Mouse (Mus musculus) midbrain, embryonic 12.5 days (tissue): ENCODE results near the gene Pla2g3. TPM values are rescaled to one million over a fixed set of nuclear protein-coding genes. Genes with fewer than 3 reads are reported as not detected.

Experiments used
- ATAC-seq: fragments of 200-750 bp; cut with Nextera tagmentation; 2 replicates; pipeline ENCODE4 v1.8.0; 2017; ENCODE audit warnings: low read depth, moderate TSS enrichment, moderate library complexity; ENCODE audit not compliant: low FRiP score
- H3K27ac ChIP-seq: fragments of 300-500 bp; sonication (generic); replicated peaks from 2 replicates; pipeline ENCODE4 v1.5.1; 2016; ENCODE audit warnings: mild to moderate bottlenecking
- H3K27me3 ChIP-seq: fragments of 300-500 bp; sonication (generic); 2 replicates; pipeline ENCODE4 v1.6.1; 2016; ENCODE audit warnings: mild to moderate bottlenecking
- H3K36me3 ChIP-seq: fragments of 300-500 bp; sonication (generic); 2 replicates; pipeline ENCODE4 v1.6.1; 2016
- H3K4me1 ChIP-seq: fragments of 300-500 bp; sonication (generic); 2 replicates; pipeline ENCODE4 v1.6.1; 2016
- H3K4me2 ChIP-seq: fragments of 300-500 bp; sonication (generic); replicated peaks from 2 replicates; pipeline ENCODE4 v1.6.1; 2016; ENCODE audit warnings: mild to moderate bottlenecking, moderate library complexity
- H3K4me3 ChIP-seq: fragments of 300-500 bp; sonication (generic); 2 replicates; pipeline ENCODE4 v1.5.1; 2016; ENCODE audit warnings: mild to moderate bottlenecking
- H3K9ac ChIP-seq: fragments of 300-500 bp; sonication (generic); replicated peaks from 2 replicates; pipeline ENCODE4 v1.6.1; 2016; ENCODE audit warnings: mild to moderate bottlenecking, moderate library complexity
- H3K9me3 ChIP-seq: fragments of 300-500 bp; sonication (generic); 2 replicates; pipeline ENCODE4 v1.6.1; 2016; ENCODE audit warnings: mild to moderate bottlenecking
- WGBS: fragments of 180-500 bp; shearing (Covaris S2); methylation state at CpG from one replicate; pipeline ENCODE4 v1.1.7; 2016; 5-methylcytosine and 5-hydroxymethylcytosine counted together
- polyA plus RNA-seq: library from polyadenylated mRNA; unstranded; fragments of >200 nt; fragmentation: Nextera tagmentation; extraction: Ambion mirVana; gene quantifications from 2 replicates; pipeline ENCODE4 v1.2.1, GENCODE M21; 2016

The Pla2g3 gene
- polyA plus RNA-seq, 1 experiment from 2014 or later = 0.98 TPM

- Histone ChIP-seq H3K36me3 (peaks cover 28% of the 10 kb centered on the region), H3K4me2 (peak overlapping the region; percentile 88), H3K27me3 (no peaks in the 10 kb centered on the region; the same call in 1 of the 2 replicates), H3K27ac (peak overlapping the region; percentile 75), H3K9ac (peak overlapping the region; percentile 63), H3K4me1 (peaks cover 34% of the 10 kb centered on the region), H3K4me3 (peak overlapping the region; percentile 57; the same call in 1 of the 2 replicates), H3K9me3 (no peaks in the 10 kb centered on the region)
- 0 out of 2 replicates have a peak, but pooled peaks have one; percentile 2 for ATAC-seq
- WGBS = 2% methylated on average over 8 of the region's 8 CpGs
Observed at GRCm38 (mm10) chr11:3534956-3535355, 46.9 kb downstream of the Pla2g3 start.

GRCm38 (mm10) chr11:3535406-3535986 lies 47.4 kb downstream of the Pla2g3 start:
- Histone ChIP-seq H3K4me2 (peak overlapping the region; percentile 88), H3K27me3 (no peaks in the 10 kb centered on the region; the same call in 1 of the 2 replicates), H3K4me1 (peaks cover 34% of the 10 kb centered on the region), H3K4me3 (peak overlapping the region; percentile 57), H3K36me3 (peaks cover 24% of the 10 kb centered on the region), H3K27ac (peak overlapping the region; percentile 75), H3K9me3 (no peaks in the 10 kb centered on the region), H3K9ac (peak overlapping the region; percentile 63)
- WGBS = under 1% methylated on average over 36 of the region's 36 CpGs
- ATAC-seq = peak; percentile 85

- Histone ChIP-seq H3K4me2 (peak overlapping the region; percentile 88), H3K9me3 (no peaks in the 10 kb centered on the region), H3K27me3 (no peaks in the 10 kb centered on the region; the same call in 1 of the 2 replicates), H3K9ac (peak overlapping the region; percentile 63), H3K36me3 (peaks cover 18% of the 10 kb centered on the region), H3K27ac (peak overlapping the region; percentile 75), H3K4me1 (peaks cover 34% of the 10 kb centered on the region), H3K4me3 (peak overlapping the region; percentile 57)
- no peak for ATAC-seq
- WGBS = 61% methylated on average over 5 of the region's 5 CpGs
Observed at GRCm38 (mm10) chr11:3536082-3536481, 48.0 kb downstream of the Pla2g3 start.

GRCm38 (mm10) chr11:3536745-3537333 lies 48.8 kb downstream of the Pla2g3 start:
- no peak for ATAC-seq

GRCm38 (mm10) chr11:3537711-3538110 lies 49.6 kb downstream of the Pla2g3 start:
- Histone ChIP-seq H3K4me2 (peak overlapping the region; percentile 65), H3K4me3 (no peak overlapping the region), H3K27ac (no peak overlapping the region), H3K4me1 (peaks cover 34% of the 10 kb centered on the region), H3K27me3 (no peaks in the 10 kb centered on the region; the same call in 1 of the 2 replicates), H3K9me3 (no peaks in the 10 kb centered on the region), H3K36me3 (peaks cover 7% of the 10 kb centered on the region), H3K9ac (no peak overlapping the region)
- ATAC-seq = no peak
- 90% methylated on average over 3 of the region's 3 CpGs for WGBS

More at GRCm38 (mm10) chr11:3536745-3537333, 48.8 kb downstream of the Pla2g3 start:
- Histone ChIP-seq H3K4me3 (no peak overlapping the region), H3K9ac (no peak overlapping the region), H3K27me3 (no peaks in the 10 kb centered on the region; the same call in 1 of the 2 replicates), H3K4me2 (peak overlapping the region; percentile 65; the same call in 1 of the 2 replicates), H3K9me3 (no peaks in the 10 kb centered on the region), H3K4me1 (peaks cover 34% of the 10 kb centered on the region), H3K27ac (no peak overlapping the region), H3K36me3 (peaks cover 15% of the 10 kb centered on the region)
- WGBS = 92% methylated on average over 5 of the region's 5 CpGs

- Histone ChIP-seq H3K4me2 (peak overlapping the region; percentile 65), H3K9ac (peak overlapping the region; percentile 71; the same call in 1 of the 2 replicates), H3K4me3 (peak overlapping the region; percentile 56), H3K36me3 (peaks cover 1% of the 10 kb centered on the region; the same call in 1 of the 2 replicates), H3K27me3 (no peaks in the 10 kb centered on the region; the same call in 1 of the 2 replicates), H3K27ac (no peak overlapping the region), H3K4me1 (peaks cover 34% of the 10 kb centered on the region), H3K9me3 (no peaks in the 10 kb centered on the region)
- no peak for ATAC-seq
- 68% methylated on average over 4 of the region's 4 CpGs for WGBS
Observed at GRCm38 (mm10) chr11:3538341-3538740, 50.3 kb downstream of the Pla2g3 start.

- Histone ChIP-seq H3K36me3 (no peaks in the 10 kb centered on the region), H3K9me3 (no peaks in the 10 kb centered on the region), H3K27ac (no peak overlapping the region), H3K27me3 (no peaks in the 10 kb centered on the region; the same call in 1 of the 2 replicates), H3K4me1 (peaks cover 34% of the 10 kb centered on the region), H3K4me3 (peak overlapping the region; percentile 56), H3K9ac (peak overlapping the region; percentile 71), H3K4me2 (peak overlapping the region; percentile 65)
- 5% methylated on average over 33 of the region's 33 CpGs for WGBS
- ATAC-seq = peak; percentile 90
Observed at GRCm38 (mm10) chr11:3539111-3539825, 51.2 kb downstream of the Pla2g3 start.

GRCm38 (mm10) chr11:3539826-3540196 lies 51.7 kb downstream of the Pla2g3 start:
- Histone ChIP-seq H3K4me2 (peak overlapping the region; percentile 65), H3K27me3 (no peaks in the 10 kb centered on the region; the same call in 1 of the 2 replicates), H3K9me3 (peaks cover 5% of the 10 kb centered on the region; the same call in 1 of the 2 replicates), H3K27ac (no peak overlapping the region), H3K4me1 (peaks cover 33% of the 10 kb centered on the region), H3K4me3 (peak overlapping the region; percentile 56; the same call in 1 of the 2 replicates), H3K9ac (no peak overlapping the region), H3K36me3 (no peaks in the 10 kb centered on the region)
- 86% methylated on average over 4 of the region's 4 CpGs for WGBS
- no peak for ATAC-seq

- H3K4me2 ChIP-seq = peak within 1 kb of the TSS; percentile 65
- H3K4me3 ChIP-seq = peak within 1 kb of the TSS; percentile 56
- WGBS = 96% methylated on average over 23 of the region's 23 CpGs
Observed at GRCm38 (mm10) chr11:3540451-3541085, 52.5 kb downstream of the Pla2g3 start, which contains the start of gene Smtn. TSS of gene Smtn (minus strand) at chr11:3540612.

GRCm38 (mm10) chr11:3541932-3542331 lies 53.8 kb downstream of the Pla2g3 start:
- Histone ChIP-seq H3K4me3 (no peak overlapping the region), H3K36me3 (no peaks in the 10 kb centered on the region), H3K9me3 (peaks cover 5% of the 10 kb centered on the region; the same call in 1 of the 2 replicates), H3K4me2 (no peak overlapping the region), H3K27ac (no peak overlapping the region), H3K4me1 (peaks cover 13% of the 10 kb centered on the region), H3K27me3 (no peaks in the 10 kb centered on the region; the same call in 1 of the 2 replicates), H3K9ac (no peak overlapping the region)
- 77% methylated on average over 3 of the region's 3 CpGs for WGBS
- no peak for ATAC-seq

More at GRCm38 (mm10) chr11:3540451-3541085, 52.5 kb downstream of the Pla2g3 start, which contains the start of gene Smtn:
- Histone ChIP-seq H3K4me1 (peaks cover 27% of the 10 kb centered on the region), H3K9me3 (peaks cover 5% of the 10 kb centered on the region; the same call in 1 of the 2 replicates), H3K27ac (no peak within 1 kb of the TSS), H3K9ac (0 out of 2 replicates have a peak within 1 kb of the TSS, but pooled peaks have one; percentile 71), H3K27me3 (no peaks in the 10 kb centered on the region; the same call in 1 of the 2 replicates), H3K36me3 (no peaks in the 10 kb centered on the region)
- no peak for ATAC-seq

GRCm38 (mm10) chr11:3543001-3543400 lies 54.9 kb downstream of the Pla2g3 start:
- Histone ChIP-seq H3K27ac (no peak overlapping the region), H3K9ac (no peak overlapping the region), H3K27me3 (no peaks in the 10 kb centered on the region), H3K4me3 (no peak overlapping the region), H3K36me3 (no peaks in the 10 kb centered on the region), H3K9me3 (peaks cover 5% of the 10 kb centered on the region; the same call in 1 of the 2 replicates), H3K4me2 (no peak overlapping the region), H3K4me1 (peaks cover 8% of the 10 kb centered on the region)
- WGBS = 61% methylated on average over 5 of the region's 5 CpGs
- ATAC-seq = no peak
